Mouse (Mus musculus): ENCODE measurements around the gene Kcnh2. TPM values are rescaled to one million over a fixed set of nuclear protein-coding genes. Genes with fewer than 3 reads are reported as not detected.
"Not testable (repeated sequence)": the region's sequence is repeated elsewhere in the genome, so short reads cannot be mapped to it uniquely, and the experiment has no call there.

Gene Kcnh2
- polyA plus RNA-seq (2012; rRNA removed): 65.0 and 65.8 TPM in 2 replicates

- no peak for DNase-seq (ENCODE audit: extremely low spot score in 1 of 2, low spot score in 1 of 2)
Measured at GRCm38 (mm10) chr5:24351278-24351677, at the start of gene Kcnh2. Gene Kcnh2, minus strand, starts transcription at chr5:24351604.

- no peak for DNase-seq (ENCODE audit: extremely low spot score in 1 of 2, low spot score in 1 of 2)
Measured at GRCm38 (mm10) chr5:24400362-24400761, 49.0 kb upstream of the Kcnh2 start.

DNA sequence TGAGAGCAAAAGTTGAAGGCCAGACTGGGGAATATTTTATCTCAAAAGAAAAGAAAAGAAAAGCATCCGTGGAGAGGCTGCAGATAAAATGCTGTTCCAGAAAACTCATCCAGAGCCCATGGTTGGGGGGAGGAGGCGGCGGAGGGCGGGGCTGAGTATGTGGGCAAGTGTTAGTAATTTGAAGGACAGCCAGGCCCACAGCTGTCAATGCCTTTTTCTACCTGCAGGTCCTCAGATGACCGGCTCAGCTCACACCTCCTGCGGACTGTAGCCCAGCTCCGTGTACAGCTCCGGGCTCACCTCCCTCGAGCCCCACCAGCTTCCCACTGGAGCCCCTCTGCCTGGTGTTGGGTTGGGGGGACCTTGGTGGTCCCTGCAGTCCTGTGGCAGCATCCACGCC is 48.3 kb upstream of the Kcnh2 start:
- DNase-seq (ENCODE audit: extremely low spot score in 1 of 2, low spot score in 1 of 2): no peak

GRCm38 (mm10) chr5:24396254-24396653 is 44.9 kb upstream of the Kcnh2 start:
- not testable (repeated sequence) for DNase-seq (ENCODE audit: extremely low spot score in 1 of 2, low spot score in 1 of 2)

DNA sequence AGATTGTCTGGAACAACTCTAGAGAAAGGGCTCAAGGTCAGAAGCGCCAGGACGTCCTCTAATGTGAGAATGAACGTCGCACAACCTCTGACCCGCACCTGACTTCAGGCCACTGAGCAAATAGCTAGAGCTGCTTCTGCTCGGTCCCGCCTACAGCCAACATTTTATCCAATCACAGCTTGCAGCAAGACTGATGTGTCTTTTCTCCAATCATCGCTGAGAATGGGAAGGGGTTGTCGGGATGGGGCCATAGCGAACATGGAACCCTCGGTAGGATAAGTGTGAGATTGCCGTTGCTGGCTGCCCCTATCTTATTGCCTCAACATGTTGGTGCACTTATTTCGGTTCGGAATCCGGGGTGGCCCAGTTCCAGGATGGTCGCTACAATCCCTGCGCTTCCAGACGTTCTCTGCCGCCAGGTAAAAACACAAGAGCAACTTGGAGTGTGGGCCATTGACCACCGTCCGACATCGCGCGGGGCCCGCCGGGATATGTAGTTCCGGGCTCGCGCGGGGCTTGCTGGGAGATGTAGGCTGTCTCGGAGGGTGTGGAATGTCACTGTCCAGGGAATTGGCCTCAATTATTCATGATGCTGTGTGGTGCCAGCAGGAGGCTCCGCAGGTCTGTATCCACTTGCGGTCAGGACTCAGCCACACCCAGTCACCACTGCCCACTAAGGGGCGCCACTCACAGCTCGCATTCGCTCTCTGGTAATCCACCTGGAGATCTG is 42.9 kb upstream of the Kcnh2 start:
- peak; percentile 96 to 98 for DNase-seq (ENCODE audit: extremely low spot score in 1 of 2, low spot score in 1 of 2)

GRCm38 (mm10) chr5:24393392-24393997 is 42.1 kb upstream of the Kcnh2 start, which contains the start of gene Abcb8:
Gene Abcb8, plus strand, starts transcription at chr5:24393663.
- DNase-seq (ENCODE audit: extremely low spot score in 1 of 2, low spot score in 1 of 2): peak; percentile 76 to 96

GRCm38 (mm10) chr5:24392724-24393123 is 41.3 kb upstream of the Kcnh2 start:
- DNase-seq (ENCODE audit: extremely low spot score in 1 of 2, low spot score in 1 of 2): no peak

DNA sequence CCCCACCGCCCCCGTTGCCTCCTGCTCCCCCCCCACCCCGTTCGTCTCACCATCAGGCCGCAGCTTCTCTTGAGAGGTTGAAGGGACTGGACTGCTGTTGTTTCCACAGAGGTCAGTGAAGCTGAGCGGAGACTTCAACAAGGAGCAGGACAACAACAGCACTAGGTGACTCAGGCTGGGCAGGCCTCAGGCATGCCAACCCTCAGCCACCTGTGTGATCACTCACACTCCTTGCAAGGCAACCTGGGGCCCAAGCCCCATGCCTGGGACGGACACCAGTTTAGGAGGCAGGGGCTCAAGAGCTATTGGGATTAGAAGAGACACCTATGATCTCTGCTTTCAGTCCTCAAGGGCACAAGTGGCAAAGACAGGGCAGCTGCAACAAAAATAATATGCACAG is 40.5 kb upstream of the Kcnh2 start, which contains the start of gene Atg9b:
TSS of gene Atg9b (minus strand) at position 280 of the 400 bp plus-strand sequence.
- DNase-seq (ENCODE audit: extremely low spot score in 1 of 2, low spot score in 1 of 2): no peak

- no peak for DNase-seq (ENCODE audit: extremely low spot score in 1 of 2, low spot score in 1 of 2)
Measured at GRCm38 (mm10) chr5:24389658-24390020, 38.2 kb upstream of the Kcnh2 start.

DNA sequence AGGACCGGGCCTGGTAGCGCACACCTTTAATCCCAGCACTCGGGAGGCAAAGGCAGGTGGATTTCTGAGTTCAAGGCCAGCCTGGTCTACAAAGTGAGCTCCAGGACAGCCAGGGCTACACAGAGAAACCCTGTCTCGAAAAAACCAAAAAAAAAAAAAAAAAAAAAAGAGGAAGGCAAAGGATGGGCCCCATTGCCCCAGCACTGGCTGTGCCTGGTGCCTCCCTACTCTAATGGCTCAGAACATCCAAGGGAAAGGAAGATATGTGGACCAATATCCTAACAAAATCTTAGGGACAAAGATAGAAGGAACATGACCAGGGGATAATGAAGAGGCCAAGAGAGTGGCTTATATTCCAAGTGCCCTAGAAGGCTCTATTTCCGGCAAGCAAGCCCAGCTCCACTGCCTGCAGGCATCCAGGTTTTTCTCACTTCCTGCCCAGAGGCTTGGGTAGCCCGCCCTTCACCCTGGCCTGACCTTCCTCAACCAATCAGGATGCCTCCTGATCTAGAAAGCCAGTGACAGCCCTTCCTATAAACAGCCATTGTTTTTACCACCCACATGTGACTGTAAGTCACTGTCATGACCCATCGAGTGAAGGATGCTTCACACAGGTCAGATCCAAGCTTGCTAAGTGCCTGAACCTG is 37.7 kb upstream of the Kcnh2 start:
- DNase-seq (ENCODE audit: extremely low spot score in 1 of 2, low spot score in 1 of 2): no peak

- DNase-seq (ENCODE audit: extremely low spot score in 1 of 2, low spot score in 1 of 2): no peak
Measured at GRCm38 (mm10) chr5:24388246-24388915, 37.0 kb upstream of the Kcnh2 start.

DNA sequence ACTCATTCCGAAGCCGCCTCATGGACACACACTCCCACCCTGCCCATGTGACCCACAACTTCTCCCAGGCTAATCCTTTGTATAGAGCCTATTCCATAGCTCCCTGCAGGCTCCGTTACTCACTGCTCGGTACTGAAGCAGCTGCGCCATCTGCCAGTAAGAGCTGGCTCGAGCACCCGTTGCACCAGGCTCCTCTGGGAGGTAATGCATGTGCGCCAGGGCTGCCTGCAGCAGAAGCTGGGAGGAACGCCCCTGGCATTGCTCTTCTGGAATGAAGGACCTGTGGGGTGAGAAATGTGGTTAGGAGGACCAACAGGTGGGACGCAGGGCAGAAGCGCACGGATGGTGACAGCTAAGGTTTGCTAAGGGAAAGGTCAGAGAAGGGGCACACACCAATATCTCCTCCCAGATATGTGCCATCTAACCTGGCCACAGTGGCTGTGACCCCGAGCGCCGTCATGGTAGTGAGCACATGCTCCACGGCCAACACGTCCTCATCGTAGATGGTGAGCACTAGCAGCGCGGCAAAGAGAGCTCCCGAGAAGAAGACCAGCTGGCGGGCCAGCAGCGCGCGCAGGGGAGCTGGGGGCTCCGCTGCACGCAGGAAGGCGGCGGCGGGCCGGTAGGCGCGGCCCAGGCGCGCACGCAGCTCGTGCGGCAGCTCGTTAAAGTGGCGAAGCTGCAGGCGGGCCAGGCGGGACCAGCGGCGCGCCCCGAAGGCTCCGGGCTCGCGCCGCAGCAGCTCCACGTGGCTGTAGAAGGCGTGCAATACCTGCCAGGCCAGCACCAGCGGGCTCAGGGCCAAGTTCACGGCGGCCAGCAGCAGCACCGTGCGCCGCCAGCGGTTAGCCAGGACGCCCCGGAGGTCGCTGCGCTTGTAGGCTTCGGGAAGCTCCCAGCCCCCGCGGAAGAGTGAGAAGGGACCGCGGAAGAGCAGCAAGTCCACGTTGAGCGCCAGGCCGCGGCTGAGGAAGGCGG is 36.1 kb upstream of the Kcnh2 start:
- peak in 1 of 2 experiments; percentile 79 for DNase-seq (ENCODE audit: extremely low spot score in 1 of 2, low spot score in 1 of 2)

DNA sequence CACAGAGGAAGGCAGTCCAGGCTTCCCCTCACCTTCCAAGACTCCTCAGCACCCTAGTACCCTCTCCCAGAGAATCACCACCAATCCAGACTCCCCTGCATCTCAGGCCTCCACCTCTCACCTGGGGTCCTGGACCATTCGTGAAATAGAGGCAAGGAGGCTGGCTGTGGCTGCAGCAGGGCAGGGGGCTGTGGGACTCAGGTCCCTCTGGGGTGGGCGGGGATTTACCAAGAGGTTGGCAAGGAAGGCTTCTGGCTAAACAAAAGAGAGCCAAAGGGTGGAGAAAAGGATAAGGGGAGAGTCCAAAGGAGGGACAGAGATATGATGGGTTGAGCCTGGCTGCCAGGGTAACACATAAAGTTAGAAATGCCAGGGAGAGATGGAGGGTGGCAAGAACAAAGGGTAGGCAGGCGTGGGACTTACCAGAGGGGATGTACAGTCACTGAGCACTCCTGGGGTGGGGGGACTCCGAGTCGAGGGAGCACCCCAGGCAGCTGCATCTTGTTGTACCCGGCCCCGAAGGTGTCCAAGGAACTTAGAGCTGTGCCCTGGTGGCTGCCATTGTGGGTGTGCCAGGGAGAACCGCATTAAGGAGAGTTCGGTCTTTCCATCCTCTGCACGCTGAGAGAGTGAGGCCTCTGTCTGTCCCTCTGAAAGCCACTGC is 34.6 kb upstream of the Kcnh2 start:
- DNase-seq (ENCODE audit: extremely low spot score in 1 of 2, low spot score in 1 of 2): no peak

- no peak for DNase-seq (ENCODE audit: extremely low spot score in 1 of 2, low spot score in 1 of 2)
Measured at GRCm38 (mm10) chr5:24385374-24385773, 34.0 kb upstream of the Kcnh2 start.

GRCm38 (mm10) chr5:24384407-24384806 is 33.0 kb upstream of the Kcnh2 start:
- peak in 1 of 2 experiments; percentile 60 for DNase-seq (ENCODE audit: extremely low spot score in 1 of 2, low spot score in 1 of 2)

DNA sequence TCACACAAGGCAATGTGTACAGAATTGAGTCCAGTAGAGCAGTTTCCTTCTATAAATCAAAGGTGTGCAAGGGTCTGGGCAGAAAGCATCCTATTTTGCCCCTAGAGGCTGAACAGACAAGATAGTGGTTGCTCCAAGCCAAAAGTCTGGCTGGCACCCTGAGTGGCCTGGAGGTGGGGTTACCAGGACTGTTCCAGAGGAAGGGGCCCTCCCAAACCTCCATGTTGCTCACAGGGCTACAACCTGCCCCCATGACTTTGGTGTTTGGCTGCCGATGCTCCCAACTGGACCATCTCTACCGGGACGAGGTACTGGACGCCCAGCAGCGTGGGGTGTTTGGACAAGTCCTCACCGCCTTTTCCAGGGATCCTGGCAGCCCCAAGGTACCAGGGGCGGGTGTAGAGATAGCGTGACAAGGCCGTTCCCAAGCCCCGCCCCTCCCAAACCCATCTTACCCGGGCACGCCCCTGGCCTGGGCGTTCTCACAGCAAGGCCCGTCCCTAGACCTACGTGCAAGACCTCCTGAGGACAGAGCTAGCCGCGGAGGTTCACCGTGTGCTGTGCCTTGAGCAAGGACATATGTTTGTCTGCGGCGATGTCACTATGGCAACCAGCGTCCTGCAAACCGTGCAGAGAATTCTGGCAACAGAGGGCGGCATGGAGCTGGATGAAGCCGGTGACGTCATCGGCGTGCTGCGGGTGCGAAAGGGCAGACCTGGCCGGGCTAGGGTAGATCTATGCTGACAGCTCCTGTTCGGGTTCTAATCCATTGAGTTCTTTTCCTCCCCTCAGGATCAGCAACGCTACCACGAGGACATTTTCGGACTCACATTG is 31.8 kb upstream of the Kcnh2 start:
- DNase-seq (ENCODE audit: extremely low spot score in 1 of 2, low spot score in 1 of 2): peak; percentile 87 to 93

GRCm38 (mm10) chr5:24381988-24382387 is 30.6 kb upstream of the Kcnh2 start:
- DNase-seq (ENCODE audit: extremely low spot score in 1 of 2, low spot score in 1 of 2): no peak

DNA sequence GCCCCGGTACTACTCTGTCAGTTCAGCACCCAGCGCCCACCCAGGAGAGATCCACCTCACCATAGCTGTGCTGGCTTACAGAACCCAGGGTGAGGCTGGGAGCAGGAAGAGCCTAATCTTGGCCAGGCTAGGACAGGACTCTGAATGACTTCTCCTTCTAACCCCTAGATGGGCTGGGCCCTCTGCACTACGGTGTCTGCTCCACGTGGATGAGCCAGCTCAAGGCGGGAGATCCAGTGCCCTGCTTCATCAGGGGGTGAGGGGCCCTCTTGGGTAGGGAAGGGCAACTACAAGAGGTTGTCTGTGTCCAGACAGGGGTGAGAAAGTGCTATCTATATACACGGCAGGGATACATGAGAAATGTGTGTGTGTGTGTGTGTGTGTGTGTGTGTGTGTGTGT is 30.1 kb upstream of the Kcnh2 start:
- DNase-seq (ENCODE audit: extremely low spot score in 1 of 2, low spot score in 1 of 2): no peak

DNA sequence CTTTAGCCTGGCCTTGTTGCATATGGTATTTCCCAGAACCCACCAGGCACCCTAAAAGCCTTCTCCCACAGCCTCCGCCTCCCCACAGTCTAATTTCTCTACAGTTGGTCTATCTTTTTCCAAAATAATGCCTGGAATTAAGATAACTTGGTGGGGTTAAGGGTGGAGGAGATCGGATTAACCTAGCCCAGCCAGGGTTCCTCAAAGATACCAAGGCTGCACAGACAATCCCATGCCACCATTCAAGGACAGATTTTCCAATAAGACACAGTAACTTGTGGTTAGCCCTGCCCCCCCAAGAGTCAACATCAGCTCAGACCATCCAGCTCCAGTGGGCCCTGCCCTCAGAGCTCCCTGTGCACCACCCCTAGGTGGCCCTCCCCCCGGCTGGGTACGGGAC is 29.1 kb upstream of the Kcnh2 start:
- no peak for DNase-seq (ENCODE audit: extremely low spot score in 1 of 2, low spot score in 1 of 2)
